Mouse (Mus musculus) bone marrow macrophage, adult 2 months (primary cell): ENCODE measurements at regions not wholly inside any gene's neighbourhood (a gene's known extent, or its start where the extent isn't known, plus 50 kb on each side); places are given as distances from the start of the nearest gene placed in this dataset.

Experiments
- CTCF ChIP-seq: IDR thresholded peaks from 2 replicates; pipeline ENCODE4 v1.5.1; 2012; ENCODE audit warnings: low read depth, mild to moderate bottlenecking, low read length, moderate library complexity
- POLR2A ChIP-seq: IDR thresholded peaks from 2 replicates; pipeline ENCODE4 v1.6.1; 2012; ENCODE audit warnings: mild to moderate bottlenecking, low read depth, low read length, borderline replicate concordance

DNA sequence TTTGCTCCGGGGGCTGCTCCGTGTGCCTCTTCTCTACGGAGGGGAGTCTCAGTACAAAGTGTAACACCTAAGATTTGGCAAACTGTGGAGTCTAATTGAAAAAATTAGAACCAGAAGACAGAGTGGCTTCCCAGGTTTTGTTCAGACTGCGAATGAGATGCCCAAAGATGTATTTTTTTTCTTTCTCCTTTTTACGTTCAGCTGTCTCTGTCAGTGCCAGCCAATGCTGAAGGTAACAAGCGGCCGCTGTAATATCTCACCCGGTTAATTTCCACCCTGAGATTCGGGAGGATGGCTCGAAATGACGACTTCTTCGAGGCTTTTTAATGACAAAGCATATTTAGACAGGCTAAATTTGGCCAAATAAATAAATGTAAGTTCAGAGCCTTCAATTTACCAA lies 101.1 kb upstream of the Armc2 start:
- TF ChIP-seq CTCF (no peak), POLR2A (no peak)
